8 mouse cellular contexts compared by ENCODE assay signal in genomic region chr13:54757093-54757830, GRCm38 (mm10). TPM values are rescaled to one million over a fixed set of nuclear protein-coding genes. Genes with fewer than 3 reads are reported as not detected.
DNase-seq lines count a peak whose midpoint lies in the region; ATAC-seq lines count a peak whose summit lies in the region.

No protein-coding gene starts in this region.

- H3K4me3 ChIP-seq in hindbrain, embryonic 15.5 days, result peak overlapping the region; percentile 39
- peak overlapping the region; percentile 43 for H3K4me3 ChIP-seq in neural tube, embryonic 13.5 days

- H3K27ac ChIP-seq in hindbrain, embryonic 15.5 days (replicated peaks), result peak overlapping the region; percentile 94
- H3K27ac ChIP-seq in neural tube, embryonic 13.5 days (replicated peaks), result peak overlapping the region; percentile 94

- no peaks in the 10 kb centered on the region for H3K36me3 ChIP-seq in hindbrain, embryonic 15.5 days
- no peaks in the 10 kb centered on the region for H3K36me3 ChIP-seq in neural tube, embryonic 13.5 days

- H3K27me3 ChIP-seq in hindbrain, embryonic 15.5 days, result peaks cover 5% of the 10 kb centered on the region; the same call in 1 of the 2 replicates
- peaks cover 27% of the 10 kb centered on the region for H3K27me3 ChIP-seq in neural tube, embryonic 13.5 days

- peak overlapping the region; percentile 33 for H3K9ac ChIP-seq in hindbrain, embryonic 15.5 days
- peak overlapping the region; percentile 71 for H3K9ac ChIP-seq in neural tube, embryonic 13.5 days

- peak overlapping the region; percentile 82 for H3K4me2 ChIP-seq in hindbrain, embryonic 15.5 days
- peak overlapping the region; percentile 84 for H3K4me2 ChIP-seq in neural tube, embryonic 13.5 days

- H3K4me1 ChIP-seq in hindbrain, embryonic 15.5 days (replicated peaks), result peaks cover 60% of the 10 kb centered on the region
- peaks cover 72% of the 10 kb centered on the region for H3K4me1 ChIP-seq in neural tube, embryonic 13.5 days (replicated peaks)

- intact Hi-C loops in left cerebral cortex, postnatal 4 days (cut with DNase I), result no loop called here

- ATAC-seq in hindbrain, embryonic 15.5 days (ENCODE audit: low FRiP score, low read depth), result no peak
- peak; percentile 4 for ATAC-seq in neural tube, embryonic 13.5 days (ENCODE audit: low read depth)

- WGBS in hindbrain, embryonic 15.5 days, result 20% methylated on average over 10 of the region's 10 CpGs
- WGBS in neural tube, embryonic 13.5 days, result 38% methylated on average over 10 of the region's 10 CpGs

- peak; percentile 80 for DNase-seq in left cerebral cortex, postnatal 4 days
- no peak for DNase-seq in left cerebral cortex, adult 11 months (ENCODE audit: low spot score)
- peak; percentile 95 to 97 for DNase-seq in cerebellum, postnatal 10 days
- no peak for DNase-seq in retina, postnatal 1 day
- no peak for DNase-seq in layer of hippocampus, adult 9-10 months (ENCODE audit: low spot score)
- no peak for DNase-seq in spleen, postnatal 4 days (ENCODE audit: low spot score in 2 of 2)

- no peaks in the 10 kb centered on the region for H3K9me3 ChIP-seq in hindbrain, embryonic 15.5 days
- no peaks in the 10 kb centered on the region for H3K9me3 ChIP-seq in neural tube, embryonic 13.5 days

RNA-seq across cellular contexts. Expression of gene Gprin1, which starts 7.6 kb away (rescaled TPM):
- 100 to 1,000 TPM; 277 to 278 TPM for total RNA-seq in left cerebral cortex, postnatal 4 days (2021)
- 24.8 and 33.9 TPM in 2 replicates for polyA plus RNA-seq in hindbrain, embryonic 15.5 days (2015; fragmentation: Nextera tagmentation; extraction: Ambion mirVana)
- polyA plus RNA-seq in neural tube, embryonic 13.5 days (2015; fragmentation: Nextera tagmentation; extraction: Ambion mirVana), result 12.2 and 17.5 TPM in 2 replicates

RNA-seq across cellular contexts. Expression of gene Sncb, which starts 9.1 kb away (rescaled TPM):
- 100 to 1,000 TPM; 331 to 383 TPM for total RNA-seq in left cerebral cortex, postnatal 4 days (2021)
- polyA plus RNA-seq in hindbrain, embryonic 15.5 days (2015; fragmentation: Nextera tagmentation; extraction: Ambion mirVana), result 77.2 and 95.2 TPM in 2 replicates
- polyA plus RNA-seq in neural tube, embryonic 13.5 days (2015; fragmentation: Nextera tagmentation; extraction: Ambion mirVana), result 21.1 and 21.6 TPM in 2 replicates

RNA-seq across cellular contexts. Expression of gene Eif4e1b, which starts 26.5 kb away (rescaled TPM):
- total RNA-seq in left cerebral cortex, postnatal 4 days (2021), result not detected
- polyA plus RNA-seq in hindbrain, embryonic 15.5 days (2015; fragmentation: Nextera tagmentation; extraction: Ambion mirVana), result not detected in 2 replicates
- polyA plus RNA-seq in neural tube, embryonic 13.5 days (2015; fragmentation: Nextera tagmentation; extraction: Ambion mirVana), result not detected in 2 replicates

RNA-seq across cellular contexts. Expression of gene Tspan17, which starts 31.9 kb away (rescaled TPM):
- total RNA-seq in left cerebral cortex, postnatal 4 days (2021), result 10 to 100 TPM; 41.2 to 63.8 TPM
- polyA plus RNA-seq in hindbrain, embryonic 15.5 days (2015; fragmentation: Nextera tagmentation; extraction: Ambion mirVana), result 95.7 and 98.3 TPM in 2 replicates
- polyA plus RNA-seq in neural tube, embryonic 13.5 days (2015; fragmentation: Nextera tagmentation; extraction: Ambion mirVana), result 69.2 and 80.8 TPM in 2 replicates

RNA-seq across cellular contexts. Expression of gene Cdhr2, which starts 56.0 kb away (rescaled TPM):
- total RNA-seq in left cerebral cortex, postnatal 4 days (2021), result under 1 TPM; 0.12 to 0.26 TPM
- polyA plus RNA-seq in hindbrain, embryonic 15.5 days (2015; fragmentation: Nextera tagmentation; extraction: Ambion mirVana), result 0.17 and 0.26 TPM in 2 replicates
- polyA plus RNA-seq in neural tube, embryonic 13.5 days (2015; fragmentation: Nextera tagmentation; extraction: Ambion mirVana), result 0.06 and 0.07 TPM in 2 replicates

Comparison
In these comparisons a context has a peak if more than half of its experiments do, and no peak if none do; other contexts are left out.
1. DNase-seq: peak in left cerebral cortex, postnatal 4 days (single experiment) and cerebellum, postnatal 10 days (2 of 2); none in left cerebral cortex, adult 11 months (single experiment), retina, postnatal 1 day (single experiment), layer of hippocampus, adult 9-10 months (single experiment) and spleen, postnatal 4 days (0 of 2).